Mouse (Mus musculus): ENCODE measurements around the gene Nup160. TPM values are rescaled to one million over a fixed set of nuclear protein-coding genes. Genes with fewer than 3 reads are reported as not detected.

Nup160 gene
- polyA plus RNA-seq, 1 experiment from 2014 or later, result 30.4 TPM

DNA sequence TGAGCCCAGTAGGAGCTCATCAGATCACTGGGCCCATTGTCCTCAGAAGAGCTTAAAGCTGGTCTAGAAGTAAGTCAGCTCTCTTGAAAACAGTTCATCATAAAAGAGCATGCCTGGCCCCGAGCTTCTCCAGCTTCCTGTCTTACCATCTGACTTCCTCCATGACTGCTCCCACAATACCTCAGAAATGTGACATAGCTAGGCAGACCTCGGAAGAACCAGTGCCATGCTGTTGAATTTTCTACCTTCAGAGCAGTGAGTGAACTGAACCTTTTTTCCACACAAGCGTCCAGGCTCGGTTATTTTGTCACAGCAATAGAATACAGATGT is 35.3 kb upstream of the Nup160 start:
- Histone ChIP-seq H3K36me3 (replicated peaks) (no peaks in the 10 kb centered on the region), H3K9ac (no peak overlapping the region), H3K4me3 (replicated peaks) (no peak overlapping the region), H3K4me2 (no peak overlapping the region), H3K27me3 (no peaks in the 10 kb centered on the region), H3K27ac (replicated peaks) (no peak overlapping the region), H3K9me3 (replicated peaks) (no peaks in the 10 kb centered on the region), H3K4me1 (replicated peaks) (peaks cover 29% of the 10 kb centered on the region)
- ATAC-seq (ENCODE audit: insufficient read depth), result no peak
- 47% methylated on average over 4 of the region's 4 CpGs for WGBS (ENCODE audit: insufficient replicate concordance)

DNA sequence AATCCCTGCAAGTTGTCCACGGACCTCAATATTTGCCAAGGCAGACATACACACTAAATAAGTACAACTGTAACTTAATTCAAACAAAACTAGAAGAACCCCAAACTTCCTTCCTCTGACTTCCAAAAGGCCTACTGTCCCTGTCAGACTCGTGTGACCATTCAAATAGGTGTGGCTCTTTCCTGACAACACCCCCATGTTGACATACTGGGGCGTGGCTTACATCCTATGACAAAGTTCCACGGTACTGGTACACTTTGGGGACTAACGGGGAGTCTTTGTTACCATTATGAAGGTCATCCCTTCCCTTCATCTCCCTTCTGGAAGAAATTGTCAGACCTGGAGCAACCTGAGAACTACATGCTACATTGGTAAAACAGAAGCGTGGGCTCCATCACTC is 29.9 kb upstream of the Nup160 start:
- no peak overlapping the region for H3K27ac ChIP-seq (replicated peaks)
- no peaks in the 10 kb centered on the region for H3K36me3 ChIP-seq (replicated peaks)
- ATAC-seq (ENCODE audit: insufficient read depth), result no peak
- no peaks in the 10 kb centered on the region; the same call in 1 of the 2 replicates for H3K27me3 ChIP-seq
- H3K4me1 ChIP-seq (replicated peaks), result peaks cover 6% of the 10 kb centered on the region; the same call in 1 of the 2 replicates
- no peak overlapping the region for H3K9ac ChIP-seq
- H3K4me2 ChIP-seq, result no peak overlapping the region
- no peaks in the 10 kb centered on the region for H3K9me3 ChIP-seq (replicated peaks)
- 50% methylated on average over 6 of the region's 6 CpGs for WGBS (ENCODE audit: insufficient replicate concordance)
- no peak overlapping the region for H3K4me3 ChIP-seq (replicated peaks)

DNA sequence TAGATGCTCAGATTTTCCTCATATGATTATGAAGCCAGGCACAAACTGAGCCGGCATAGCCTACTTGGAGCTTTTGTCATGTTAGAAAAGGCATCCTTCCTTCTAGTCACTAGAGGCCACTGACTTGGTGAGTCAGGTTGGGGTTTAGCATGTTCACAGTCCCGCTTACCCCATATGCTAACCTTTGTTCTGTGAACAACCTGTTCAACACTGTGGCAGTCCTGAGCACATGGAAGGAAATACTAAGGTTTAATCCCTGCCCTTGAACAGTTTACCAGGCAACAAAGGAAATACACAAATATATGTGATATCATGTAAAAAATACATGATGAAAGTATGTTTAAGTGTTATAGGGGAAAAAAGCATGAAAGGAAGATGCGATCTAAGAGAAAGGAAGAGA is 27.6 kb upstream of the Nup160 start:
- Histone ChIP-seq H3K9me3 (replicated peaks) (no peaks in the 10 kb centered on the region), H3K4me3 (replicated peaks) (no peak overlapping the region), H3K27me3 (no peaks in the 10 kb centered on the region; the same call in 1 of the 2 replicates), H3K4me2 (no peak overlapping the region), H3K4me1 (replicated peaks) (peaks cover 6% of the 10 kb centered on the region; the same call in 1 of the 2 replicates), H3K27ac (replicated peaks) (no peak overlapping the region), H3K9ac (no peak overlapping the region), H3K36me3 (replicated peaks) (no peaks in the 10 kb centered on the region)
- 71% methylated on average over 3 of the region's 3 CpGs for WGBS (ENCODE audit: insufficient replicate concordance)
- no peak for ATAC-seq (ENCODE audit: insufficient read depth)

DNA sequence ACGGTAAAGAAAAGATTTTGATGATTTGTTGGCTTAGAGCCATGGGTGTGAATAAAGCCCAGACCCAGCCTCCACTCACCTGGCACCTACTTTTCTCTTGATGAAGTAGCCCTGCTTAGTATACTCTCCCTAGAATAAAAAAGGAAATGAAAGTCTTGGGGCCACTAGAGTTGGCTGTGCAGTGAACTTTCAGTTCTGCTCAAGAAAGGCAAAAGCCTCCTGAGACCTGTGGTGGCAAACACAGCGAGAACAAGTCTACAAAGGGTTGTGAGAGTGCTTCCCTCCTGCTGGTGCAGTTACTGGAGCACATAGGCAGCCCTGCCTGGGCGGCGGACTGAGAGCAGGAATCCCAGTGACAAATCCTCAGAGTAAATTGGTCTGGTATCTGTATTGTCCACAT is 27.1 kb upstream of the Nup160 start:
- Histone ChIP-seq H3K9me3 (replicated peaks) (no peaks in the 10 kb centered on the region), H3K27me3 (no peaks in the 10 kb centered on the region; the same call in 1 of the 2 replicates), H3K4me1 (replicated peaks) (peaks cover 6% of the 10 kb centered on the region; the same call in 1 of the 2 replicates), H3K9ac (no peak overlapping the region), H3K4me2 (no peak overlapping the region), H3K4me3 (replicated peaks) (no peak overlapping the region), H3K27ac (replicated peaks) (no peak overlapping the region; the same call in 1 of the 2 replicates), H3K36me3 (replicated peaks) (no peaks in the 10 kb centered on the region)
- ATAC-seq (ENCODE audit: insufficient read depth), result no peak
- 56% methylated on average over 4 of the region's 4 CpGs for WGBS (ENCODE audit: insufficient replicate concordance)

DNA sequence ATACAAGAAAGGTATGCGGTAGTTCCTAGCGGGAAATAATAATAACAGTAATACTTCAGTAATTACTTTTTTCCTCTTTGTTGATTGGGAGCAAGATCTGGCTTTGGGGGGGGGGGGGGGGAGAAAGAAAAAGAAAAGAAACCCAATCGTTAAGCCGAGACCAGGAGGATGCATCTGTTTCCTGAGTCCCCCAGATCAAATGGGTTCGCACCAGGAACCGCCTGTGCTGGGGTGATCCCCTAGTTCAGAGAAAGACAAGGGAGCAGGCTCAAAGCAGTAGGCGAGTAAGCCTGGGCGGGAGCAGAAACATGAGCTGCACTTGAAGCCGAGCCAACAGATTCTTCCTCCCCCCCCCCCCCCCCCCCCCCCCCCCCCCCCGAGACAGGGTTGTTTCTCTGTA is 24.9 kb upstream of the Nup160 start:
- H3K4me1 ChIP-seq (replicated peaks), result peaks cover 6% of the 10 kb centered on the region; the same call in 1 of the 2 replicates
- no peak overlapping the region for H3K9ac ChIP-seq
- H3K4me3 ChIP-seq (replicated peaks), result no peak overlapping the region

DNA sequence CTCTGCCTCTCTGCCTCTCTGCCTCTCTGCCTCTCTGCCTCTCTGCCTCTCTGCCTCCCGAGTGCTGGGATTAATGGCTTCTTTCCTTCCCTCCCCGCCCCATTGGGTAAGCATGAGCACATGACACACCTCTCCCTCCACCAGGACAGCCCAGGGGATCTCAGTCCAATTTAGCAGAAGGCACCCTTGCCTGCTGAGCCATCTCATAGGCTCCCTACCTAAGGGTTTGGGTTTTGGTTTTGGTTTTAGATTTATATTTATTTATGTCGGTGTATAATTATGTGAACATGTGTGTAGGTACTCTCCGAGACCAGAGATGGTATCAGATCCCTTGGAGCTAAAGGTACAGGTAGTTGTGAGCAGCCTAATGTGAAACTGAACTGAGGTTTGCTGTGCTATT is 24.0 kb upstream of the Nup160 start:
- no peak overlapping the region for H3K4me3 ChIP-seq (replicated peaks)
- 53% methylated on average over 4 of the region's 4 CpGs for WGBS (ENCODE audit: insufficient replicate concordance)
- no peak overlapping the region for H3K27ac ChIP-seq (replicated peaks)
- H3K27me3 ChIP-seq, result no peaks in the 10 kb centered on the region; the same call in 1 of the 2 replicates
- H3K9ac ChIP-seq, result no peak overlapping the region
- H3K4me1 ChIP-seq (replicated peaks), result 0 out of 2 replicates have a peak, but pooled peaks cover 4% of the 10 kb centered on the region
- no peaks in the 10 kb centered on the region for H3K9me3 ChIP-seq (replicated peaks)
- ATAC-seq (ENCODE audit: insufficient read depth), result no peak
- H3K36me3 ChIP-seq (replicated peaks), result no peaks in the 10 kb centered on the region
- H3K4me2 ChIP-seq, result no peak overlapping the region

More for the DNA sequence above, 24.9 kb upstream of the Nup160 start:
- Histone ChIP-seq H3K9me3 (replicated peaks) (no peaks in the 10 kb centered on the region), H3K4me2 (no peak overlapping the region), H3K27me3 (no peaks in the 10 kb centered on the region; the same call in 1 of the 2 replicates), H3K36me3 (replicated peaks) (no peaks in the 10 kb centered on the region), H3K27ac (replicated peaks) (no peak overlapping the region)
- no peak for ATAC-seq (ENCODE audit: insufficient read depth)
- WGBS (ENCODE audit: insufficient replicate concordance), result 16% methylated on average over 9 of the region's 10 CpGs

DNA sequence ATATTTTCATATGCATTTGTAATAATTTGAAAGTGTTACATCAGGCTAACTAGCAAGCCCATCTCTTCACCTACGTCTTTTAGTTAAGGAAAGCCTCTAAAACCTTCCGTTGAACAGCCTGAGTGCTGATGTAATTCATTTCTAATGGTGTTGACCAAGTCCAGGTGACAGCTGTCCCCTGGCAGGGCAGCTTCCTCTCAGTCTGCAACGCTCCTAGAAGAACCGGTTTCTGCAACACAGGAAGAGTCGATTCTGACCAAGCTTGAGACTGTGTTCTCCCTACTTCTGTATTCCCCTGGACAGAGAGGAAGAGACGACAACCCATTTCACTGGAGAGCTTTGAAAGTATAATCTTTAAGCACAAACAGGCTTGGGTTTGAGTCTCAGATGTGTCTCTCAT is 21.6 kb upstream of the Nup160 start:
- Histone ChIP-seq H3K9ac (no peak overlapping the region), H3K4me3 (replicated peaks) (no peak overlapping the region), H3K4me2 (no peak overlapping the region), H3K36me3 (replicated peaks) (no peaks in the 10 kb centered on the region), H3K27ac (replicated peaks) (no peak overlapping the region), H3K4me1 (replicated peaks) (peaks cover 20% of the 10 kb centered on the region), H3K27me3 (no peaks in the 10 kb centered on the region), H3K9me3 (replicated peaks) (no peaks in the 10 kb centered on the region)
- 38% methylated on average over 6 of the region's 6 CpGs for WGBS (ENCODE audit: insufficient replicate concordance)
- ATAC-seq (ENCODE audit: insufficient read depth), result no peak

DNA sequence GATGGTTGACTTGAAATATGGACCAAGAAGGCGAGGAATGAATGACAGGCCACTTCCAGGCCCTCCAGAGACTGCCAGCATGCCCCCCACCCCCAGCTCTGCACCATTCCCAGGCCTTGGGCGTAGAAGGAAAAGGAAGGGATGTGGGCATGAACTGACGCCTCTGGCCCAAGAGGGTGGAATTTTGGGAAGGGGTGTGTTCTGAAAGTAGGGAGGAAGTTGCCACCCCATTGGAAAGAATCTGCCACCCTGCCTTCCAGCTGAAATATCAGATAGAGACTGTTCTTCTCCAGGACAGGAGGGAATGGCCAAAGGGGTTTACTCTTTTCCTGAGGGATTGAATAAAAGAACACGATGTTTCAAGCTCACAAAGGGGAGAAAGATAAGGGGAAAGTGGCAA is 18.4 kb upstream of the Nup160 start:
- Histone ChIP-seq H3K9ac (no peak overlapping the region), H3K4me2 (no peak overlapping the region), H3K9me3 (replicated peaks) (no peaks in the 10 kb centered on the region), H3K27me3 (no peaks in the 10 kb centered on the region), H3K4me3 (replicated peaks) (no peak overlapping the region), H3K4me1 (replicated peaks) (peaks cover 45% of the 10 kb centered on the region), H3K27ac (replicated peaks) (no peak overlapping the region), H3K36me3 (replicated peaks) (no peaks in the 10 kb centered on the region)
- 54% methylated on average over 4 of the region's 4 CpGs for WGBS (ENCODE audit: insufficient replicate concordance)
- no peak for ATAC-seq (ENCODE audit: insufficient read depth)

DNA sequence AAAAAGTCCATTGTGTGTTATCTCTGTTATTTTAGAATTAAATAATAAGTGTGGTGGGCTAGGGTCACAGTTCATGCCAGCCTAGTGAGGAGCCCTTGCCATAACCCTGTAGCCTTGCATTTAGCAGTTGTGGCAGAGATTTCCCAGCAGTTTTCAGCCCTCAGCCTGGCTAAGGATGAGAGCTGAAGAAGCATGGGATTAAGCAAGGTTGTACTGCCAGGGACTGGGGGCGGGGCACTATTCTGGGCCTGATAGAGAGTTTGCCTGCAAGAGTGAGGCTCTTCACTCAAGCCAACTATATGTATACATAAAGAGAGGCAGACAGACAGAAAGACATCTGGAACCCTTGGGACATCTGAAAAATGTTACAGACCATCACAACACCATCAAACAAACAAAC is 18.0 kb upstream of the Nup160 start:
- H3K4me2 ChIP-seq, result no peak overlapping the region
- no peak overlapping the region for H3K4me3 ChIP-seq (replicated peaks)
- no peaks in the 10 kb centered on the region for H3K36me3 ChIP-seq (replicated peaks)
- no peak for ATAC-seq (ENCODE audit: insufficient read depth)
- peaks cover 45% of the 10 kb centered on the region for H3K4me1 ChIP-seq (replicated peaks)
- no peak overlapping the region for H3K9ac ChIP-seq
- H3K9me3 ChIP-seq (replicated peaks), result no peaks in the 10 kb centered on the region
- no peak overlapping the region for H3K27ac ChIP-seq (replicated peaks)
- 54% methylated on average over 1 of the region's 1 CpGs for WGBS (ENCODE audit: insufficient replicate concordance)
- no peaks in the 10 kb centered on the region for H3K27me3 ChIP-seq

DNA sequence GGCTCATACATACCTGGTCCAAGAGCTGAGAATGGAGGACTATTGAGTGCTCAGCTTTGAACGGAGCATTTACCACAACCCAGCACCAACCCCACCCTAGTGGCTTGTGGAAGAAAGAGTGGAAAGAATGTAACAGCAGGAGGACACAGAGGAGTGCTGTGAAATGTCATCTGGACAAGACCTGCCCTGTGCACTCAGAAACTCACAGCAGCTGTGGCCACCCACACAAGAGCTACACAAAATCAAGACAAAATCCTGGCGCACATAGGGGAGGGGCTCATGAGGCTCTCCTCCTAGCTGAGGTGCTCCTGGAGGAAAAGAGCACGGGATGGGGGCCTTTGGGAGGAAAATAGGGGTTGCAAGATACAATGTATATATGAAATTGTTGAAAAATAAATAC is 17.4 kb upstream of the Nup160 start:
- Histone ChIP-seq H3K9me3 (replicated peaks) (no peaks in the 10 kb centered on the region), H3K27ac (replicated peaks) (peak overlapping the region; percentile 46; the same call in 1 of the 2 replicates), H3K36me3 (replicated peaks) (no peaks in the 10 kb centered on the region), H3K4me3 (replicated peaks) (no peak overlapping the region), H3K4me1 (replicated peaks) (peaks cover 45% of the 10 kb centered on the region), H3K27me3 (no peaks in the 10 kb centered on the region), H3K4me2 (no peak overlapping the region), H3K9ac (no peak overlapping the region)
- 67% methylated on average over 3 of the region's 3 CpGs for WGBS (ENCODE audit: insufficient replicate concordance)
- ATAC-seq (ENCODE audit: insufficient read depth), result no peak

DNA sequence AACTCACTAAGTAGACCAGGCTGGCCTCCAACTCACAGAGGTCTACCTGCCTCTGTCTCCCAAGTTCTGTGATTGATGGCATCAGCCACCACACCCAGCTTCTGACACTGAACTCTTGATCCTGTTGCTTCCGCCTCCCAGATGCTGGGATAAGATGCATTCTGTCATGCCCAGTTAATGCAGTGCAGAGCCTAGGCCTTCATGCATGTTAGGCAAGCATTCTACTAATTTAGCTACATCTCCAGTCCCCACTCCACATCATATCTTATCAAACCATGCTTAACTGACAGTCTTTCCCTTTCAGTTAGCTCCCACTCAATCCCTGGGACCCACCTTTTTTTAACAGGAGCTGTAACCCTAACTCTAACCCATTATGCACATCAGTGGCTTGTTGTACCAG is 16.1 kb upstream of the Nup160 start:
- no peak overlapping the region for H3K4me3 ChIP-seq (replicated peaks)
- H3K9ac ChIP-seq, result no peak overlapping the region
- ATAC-seq (ENCODE audit: insufficient read depth), result peak; percentile 64
- H3K9me3 ChIP-seq (replicated peaks), result no peaks in the 10 kb centered on the region
- WGBS (ENCODE audit: insufficient replicate concordance), result 40% methylated on average over 1 of the region's 1 CpGs
- peak overlapping the region; percentile 89 for H3K27ac ChIP-seq (replicated peaks)
- H3K4me2 ChIP-seq, result peak overlapping the region; percentile 48
- H3K36me3 ChIP-seq (replicated peaks), result no peaks in the 10 kb centered on the region
- no peaks in the 10 kb centered on the region for H3K27me3 ChIP-seq
- H3K4me1 ChIP-seq (replicated peaks), result peaks cover 44% of the 10 kb centered on the region

DNA sequence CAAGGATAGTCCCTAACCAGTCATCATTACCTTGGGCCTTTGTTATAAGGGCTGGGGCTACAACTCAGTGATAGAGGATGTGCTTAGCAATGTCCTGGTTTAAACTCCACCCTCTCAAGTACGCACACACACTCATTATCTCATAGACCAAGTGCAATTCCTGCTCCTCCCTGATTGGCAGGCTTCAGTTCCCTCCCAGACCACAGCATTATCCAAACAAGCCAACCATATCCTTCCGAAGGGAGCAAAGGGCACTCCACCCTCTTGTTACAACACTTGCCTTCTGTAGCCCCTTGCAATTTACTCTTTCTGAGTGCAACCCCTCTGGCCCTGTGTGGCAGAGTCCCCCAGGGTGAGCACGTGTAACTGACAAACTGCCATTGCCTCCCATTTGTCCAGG is 15.6 kb upstream of the Nup160 start:
- Histone ChIP-seq H3K4me2 (peak overlapping the region; percentile 48), H3K27ac (replicated peaks) (peak overlapping the region; percentile 89), H3K4me3 (replicated peaks) (no peak overlapping the region), H3K9ac (no peak overlapping the region), H3K4me1 (replicated peaks) (peaks cover 42% of the 10 kb centered on the region), H3K36me3 (replicated peaks) (no peaks in the 10 kb centered on the region), H3K9me3 (replicated peaks) (no peaks in the 10 kb centered on the region), H3K27me3 (no peaks in the 10 kb centered on the region)
- peak; percentile 99 for ATAC-seq (ENCODE audit: insufficient read depth)
- 4% methylated on average over 3 of the region's 3 CpGs for WGBS (ENCODE audit: insufficient replicate concordance)
